Mouse (Mus musculus): ENCODE data around the gene Abhd2. TPM values are rescaled to one million over a fixed set of nuclear protein-coding genes. Genes with fewer than 3 reads are reported as not detected.

The Abhd2 gene
- polyA plus RNA-seq, 1 experiment, result 12.8 TPM

- H3K36me3 ChIP-seq (ENCODE audit: control insufficient read depth, insufficient read depth, low read length), result no peaks in the 10 kb centered on the region
- H3K27ac ChIP-seq (ENCODE audit: insufficient read depth, low read length), result no peak overlapping the region
- no peak for DNase-seq (ENCODE audit: low read depth in 1 of 2, low spot score in 2 of 2)
- no peak overlapping the region for H3K4me3 ChIP-seq (ENCODE audit: extremely low read depth, insufficient read depth, insufficient read length)
- H3K27me3 ChIP-seq (ENCODE audit: control insufficient read depth, insufficient read depth, low read length), result no peaks in the 10 kb centered on the region
- TF ChIP-seq POLR2A (IDR thresholded peaks at IDR 0.05; ENCODE audit: low read depth, low read length) (no peak), CTCF (IDR thresholded peaks at IDR 0.05; ENCODE audit: extremely low read depth, insufficient read depth, insufficient read length, insufficient replicate concordance) (no peak)
- 99% methylated on average over 7 of the region's 7 CpGs for WGBS
- H3K4me1 ChIP-seq (ENCODE audit: control insufficient read depth, insufficient read depth, insufficient read length), result no peaks in the 10 kb centered on the region
Measured at GRCm38 (mm10) chr7:79393924-79394323, 120.9 kb downstream of the Abhd2 start.

GRCm38 (mm10) chr7:79394666-79395065 lies 121.7 kb downstream of the Abhd2 start:
- Histone ChIP-seq H3K4me1 (ENCODE audit: control insufficient read depth, insufficient read depth, insufficient read length) (no peaks in the 10 kb centered on the region), H3K27ac (ENCODE audit: insufficient read depth, low read length) (no peak overlapping the region), H3K27me3 (ENCODE audit: control insufficient read depth, insufficient read depth, low read length) (no peaks in the 10 kb centered on the region), H3K4me3 (ENCODE audit: extremely low read depth, insufficient read depth, insufficient read length) (no peak overlapping the region), H3K36me3 (ENCODE audit: control insufficient read depth, insufficient read depth, low read length) (no peaks in the 10 kb centered on the region)
- TF ChIP-seq POLR2A (IDR thresholded peaks at IDR 0.05; ENCODE audit: low read depth, low read length) (no peak), CTCF (IDR thresholded peaks at IDR 0.05; ENCODE audit: extremely low read depth, insufficient read depth, insufficient read length, insufficient replicate concordance) (no peak)
- 94% methylated on average over 7 of the region's 7 CpGs for WGBS
- no peak for DNase-seq (ENCODE audit: low read depth in 1 of 2, low spot score in 2 of 2)

GRCm38 (mm10) chr7:79395186-79395585 lies 122.2 kb downstream of the Abhd2 start:
- Histone ChIP-seq H3K27me3 (ENCODE audit: control insufficient read depth, insufficient read depth, low read length) (no peaks in the 10 kb centered on the region), H3K27ac (ENCODE audit: insufficient read depth, low read length) (no peak overlapping the region), H3K4me3 (ENCODE audit: extremely low read depth, insufficient read depth, insufficient read length) (no peak overlapping the region), H3K4me1 (ENCODE audit: control insufficient read depth, insufficient read depth, insufficient read length) (no peaks in the 10 kb centered on the region), H3K36me3 (ENCODE audit: control insufficient read depth, insufficient read depth, low read length) (no peaks in the 10 kb centered on the region)
- no peak for DNase-seq (ENCODE audit: low read depth in 1 of 2, low spot score in 2 of 2)
- 97% methylated on average over 7 of the region's 7 CpGs for WGBS
- no peak for TF ChIP-seq CTCF (IDR thresholded peaks at IDR 0.05; ENCODE audit: extremely low read depth, insufficient read depth, insufficient read length, insufficient replicate concordance)
- no peak for TF ChIP-seq POLR2A (IDR thresholded peaks at IDR 0.05; ENCODE audit: low read depth, low read length)

GRCm38 (mm10) chr7:79397446-79397963 lies 124.5 kb downstream of the Abhd2 start:
- no peaks in the 10 kb centered on the region for H3K4me1 ChIP-seq (ENCODE audit: control insufficient read depth, insufficient read depth, insufficient read length)

GRCm38 (mm10) chr7:79398426-79398825 lies 125.4 kb downstream of the Abhd2 start:
- TF ChIP-seq CTCF (IDR thresholded peaks at IDR 0.05; ENCODE audit: extremely low read depth, insufficient read depth, insufficient read length, insufficient replicate concordance) (no peak), POLR2A (IDR thresholded peaks at IDR 0.05; ENCODE audit: low read depth, low read length) (no peak)
- DNase-seq (ENCODE audit: low read depth in 1 of 2, low spot score in 2 of 2), result no peak

More at GRCm38 (mm10) chr7:79397446-79397963, 124.5 kb downstream of the Abhd2 start:
- 68% methylated on average over 10 of the region's 10 CpGs for WGBS
- Histone ChIP-seq H3K4me3 (ENCODE audit: extremely low read depth, insufficient read depth, insufficient read length) (no peak overlapping the region), H3K27ac (ENCODE audit: insufficient read depth, low read length) (no peak overlapping the region), H3K36me3 (ENCODE audit: control insufficient read depth, insufficient read depth, low read length) (no peaks in the 10 kb centered on the region), H3K27me3 (ENCODE audit: control insufficient read depth, insufficient read depth, low read length) (no peaks in the 10 kb centered on the region)
- DNase-seq (ENCODE audit: low read depth in 1 of 2, low spot score in 2 of 2), result no peak
- TF ChIP-seq CTCF (IDR thresholded peaks at IDR 0.05; ENCODE audit: extremely low read depth, insufficient read depth, insufficient read length, insufficient replicate concordance) (no peak), POLR2A (IDR thresholded peaks at IDR 0.05; ENCODE audit: low read depth, low read length) (no peak)

GRCm38 (mm10) chr7:79398971-79399370 lies 126.0 kb downstream of the Abhd2 start:
- 96% methylated on average over 12 of the region's 12 CpGs for WGBS
- H3K4me1 ChIP-seq (ENCODE audit: control insufficient read depth, insufficient read depth, insufficient read length), result no peaks in the 10 kb centered on the region
- H3K36me3 ChIP-seq (ENCODE audit: control insufficient read depth, insufficient read depth, low read length), result no peaks in the 10 kb centered on the region
- TF ChIP-seq POLR2A (IDR thresholded peaks at IDR 0.05; ENCODE audit: low read depth, low read length) (no peak), CTCF (IDR thresholded peaks at IDR 0.05; ENCODE audit: extremely low read depth, insufficient read depth, insufficient read length, insufficient replicate concordance) (no peak)
- no peak overlapping the region for H3K27ac ChIP-seq (ENCODE audit: insufficient read depth, low read length)
- no peak overlapping the region for H3K4me3 ChIP-seq (ENCODE audit: extremely low read depth, insufficient read depth, insufficient read length)
- H3K27me3 ChIP-seq (ENCODE audit: control insufficient read depth, insufficient read depth, low read length), result no peaks in the 10 kb centered on the region
- DNase-seq (ENCODE audit: low read depth in 1 of 2, low spot score in 2 of 2), result no peak

More at GRCm38 (mm10) chr7:79398426-79398825, 125.4 kb downstream of the Abhd2 start:
- no peak overlapping the region for H3K4me3 ChIP-seq (ENCODE audit: extremely low read depth, insufficient read depth, insufficient read length)
- no peaks in the 10 kb centered on the region for H3K4me1 ChIP-seq (ENCODE audit: control insufficient read depth, insufficient read depth, insufficient read length)
- H3K27me3 ChIP-seq (ENCODE audit: control insufficient read depth, insufficient read depth, low read length), result no peaks in the 10 kb centered on the region
- 85% methylated on average over 8 of the region's 8 CpGs for WGBS
- no peaks in the 10 kb centered on the region for H3K36me3 ChIP-seq (ENCODE audit: control insufficient read depth, insufficient read depth, low read length)
- no peak overlapping the region for H3K27ac ChIP-seq (ENCODE audit: insufficient read depth, low read length)

GRCm38 (mm10) chr7:79400296-79400695 lies 127.3 kb downstream of the Abhd2 start:
- no peak overlapping the region for H3K27ac ChIP-seq (ENCODE audit: insufficient read depth, low read length)
- TF ChIP-seq POLR2A (IDR thresholded peaks at IDR 0.05; ENCODE audit: low read depth, low read length), result no peak
- no peak for TF ChIP-seq CTCF (IDR thresholded peaks at IDR 0.05; ENCODE audit: extremely low read depth, insufficient read depth, insufficient read length, insufficient replicate concordance)
- no peaks in the 10 kb centered on the region for H3K36me3 ChIP-seq (ENCODE audit: control insufficient read depth, insufficient read depth, low read length)
- H3K4me3 ChIP-seq (ENCODE audit: extremely low read depth, insufficient read depth, insufficient read length), result no peak overlapping the region
- no peak for DNase-seq (ENCODE audit: low read depth in 1 of 2, low spot score in 2 of 2)
- WGBS, result 93% methylated on average over 3 of the region's 3 CpGs
- no peaks in the 10 kb centered on the region for H3K27me3 ChIP-seq (ENCODE audit: control insufficient read depth, insufficient read depth, low read length)
- no peaks in the 10 kb centered on the region for H3K4me1 ChIP-seq (ENCODE audit: control insufficient read depth, insufficient read depth, insufficient read length)

Data from spleen, adult 2 months (tissue).